Mouse (Mus musculus) lung, adult 2 months (tissue): Measurements from ENCODE around the gene Rhbg.

Experiments used
- CTCF ChIP-seq: fragments of 200-500 bp; IDR thresholded peaks from 2 replicates; pipeline ENCODE4 v1.5.1; 2011; ENCODE audit warnings: mild to moderate bottlenecking, low read length, control low read depth; ENCODE audit not compliant: insufficient read depth
- POLR2A ChIP-seq: fragments of 200-500 bp; IDR thresholded peaks from 2 replicates; pipeline ENCODE4 v1.6.1; 2011; ENCODE audit warnings: low read depth, mild to moderate bottlenecking, control low read depth, low read length, borderline replicate concordance; ENCODE audit errors: extremely low read depth

- TF ChIP-seq CTCF (no peak), POLR2A (no peak)
Measured at GRCm38 (mm10) chr3:88287110-88287509, 32.6 kb upstream of the Rhbg start, which contains the start of gene Gm38392.
